Comparison of ENCODE assay signal across 10 mouse cellular contexts in the genomic region with DNA sequence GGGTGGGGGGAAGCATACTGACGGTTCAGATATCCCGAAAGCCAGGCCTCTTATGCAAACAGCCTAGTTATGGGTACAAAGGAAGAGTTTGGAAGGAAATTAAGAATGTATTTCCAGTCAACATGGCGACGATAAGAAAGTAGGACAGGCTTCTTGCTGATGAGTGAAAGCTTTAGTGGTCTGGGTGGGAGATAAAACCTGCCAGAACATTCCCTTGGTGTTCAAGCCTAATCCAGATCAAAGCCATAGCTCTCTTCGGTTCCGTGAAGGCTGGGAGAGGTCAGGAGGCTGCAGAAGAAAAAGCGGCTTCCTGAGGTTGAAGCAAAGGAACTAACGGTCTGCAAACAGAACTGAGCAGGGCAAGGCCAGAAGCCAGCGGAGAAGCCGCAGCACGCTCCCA. TPM values are rescaled to one million over a fixed set of nuclear protein-coding genes. Genes with fewer than 3 reads are reported as not detected.
DNase-seq lines count a peak whose midpoint lies in the region; ATAC-seq lines count a peak whose summit lies in the region.
"Had no signal": no experiment of that assay in that cellular context is flagged by ENCODE, and none has a peak within 500 bp of the region (broad histone marks: within the 10 kb centered on the region; RNA-seq: fewer than 3 reads in every experiment).

No protein-coding gene starts in this region.

- H3K27ac ChIP-seq in forebrain, embryonic 10.5 days = 0 out of 2 replicates have a peak overlapping the region, but pooled peaks have one; percentile 36
- no peak overlapping the region for H3K27ac ChIP-seq in forebrain, embryonic 14.5 days (ENCODE audit: low read depth, low read length)
- no peak overlapping the region for H3K27ac ChIP-seq in limb, embryonic 13.5 days

- ATAC-seq in forebrain, embryonic 14.5 days = no peak
- no peak for ATAC-seq in limb, embryonic 13.5 days (ENCODE audit: low FRiP score, low read depth)

- DNase-seq in forebrain, embryonic 10.5 days (ENCODE audit: extremely low spot score, low spot score) = no peak
- DNase-seq in forebrain, embryonic 14.5 days (ENCODE audit: low spot score) = no peak
- DNase-seq in kidney, postnatal 10 days = peak; percentile 20
- DNase-seq in kidney, postnatal 14 days = no peak
- DNase-seq in ZHBTc4 (ENCODE audit: low read depth, low spot score) = peak; percentile 26
- DNase-seq in MN1 (ENCODE audit: low spot score) = no peak
- no peak for DNase-seq in T-cell, adult 2 months (ENCODE audit: low spot score)
- DNase-seq: B cell, adult 2 months; right cerebral cortex, postnatal 25 days had no signal

- no peaks in the 10 kb centered on the region for H3K9me3 ChIP-seq in forebrain, embryonic 10.5 days
- H3K9me3 ChIP-seq in forebrain, embryonic 14.5 days (replicated peaks; ENCODE audit: control insufficient read depth, low read length) = no peaks in the 10 kb centered on the region
- no peaks in the 10 kb centered on the region for H3K9me3 ChIP-seq in limb, embryonic 13.5 days

- 0 out of 2 replicates have a peak, but pooled peaks cover 10% of the 10 kb centered on the region for H3K27me3 ChIP-seq in forebrain, embryonic 10.5 days (ENCODE audit: poor library complexity, severe bottlenecking)
- H3K27me3 ChIP-seq in forebrain, embryonic 14.5 days (replicated peaks; ENCODE audit: control insufficient read depth, insufficient read depth, low read length) = no peaks in the 10 kb centered on the region
- no peaks in the 10 kb centered on the region for H3K27me3 ChIP-seq in limb, embryonic 13.5 days

- peaks cover 19% of the 10 kb centered on the region for H3K4me1 ChIP-seq in forebrain, embryonic 10.5 days
- H3K4me1 ChIP-seq in forebrain, embryonic 14.5 days (ENCODE audit: control insufficient read depth, insufficient read depth, low read length) = no peaks in the 10 kb centered on the region
- H3K4me1 ChIP-seq in limb, embryonic 13.5 days = peaks cover 20% of the 10 kb centered on the region

- 53% methylated on average over 11 of the region's 11 CpGs for WGBS in forebrain, embryonic 10.5 days
- WGBS in forebrain, embryonic 14.5 days = 46% methylated on average over 11 of the region's 11 CpGs
- WGBS in limb, embryonic 13.5 days = 29% methylated on average over 11 of the region's 11 CpGs

- 0 out of 2 replicates have a peak overlapping the region, but pooled peaks have one; percentile 14 for H3K4me3 ChIP-seq in forebrain, embryonic 10.5 days
- H3K4me3 ChIP-seq in forebrain, embryonic 14.5 days (ENCODE audit: low read depth, low read length) = no peak overlapping the region
- no peak overlapping the region for H3K4me3 ChIP-seq in limb, embryonic 13.5 days

- H3K4me2 ChIP-seq in forebrain, embryonic 14.5 days (ENCODE audit: low read length) = no peak overlapping the region
- H3K4me2 ChIP-seq in limb, embryonic 13.5 days (replicated peaks) = peak overlapping the region; percentile 23

- H3K9ac ChIP-seq in forebrain, embryonic 14.5 days (ENCODE audit: low read length) = no peak overlapping the region
- no peak overlapping the region for H3K9ac ChIP-seq in limb, embryonic 13.5 days

- H3K36me3 ChIP-seq in forebrain, embryonic 10.5 days (replicated peaks) = no peaks in the 10 kb centered on the region
- no peaks in the 10 kb centered on the region for H3K36me3 ChIP-seq in forebrain, embryonic 14.5 days (ENCODE audit: control insufficient read depth, insufficient read depth, low read length)
- no peaks in the 10 kb centered on the region for H3K36me3 ChIP-seq in limb, embryonic 13.5 days

RNA-seq across cellular contexts. Expression of gene Gm11541, which starts 12.9 kb away (rescaled TPM):
- polyA plus RNA-seq in forebrain, embryonic 10.5 days (2016; fragmentation: Nextera tagmentation; extraction: Ambion mirVana) = not detected in 2 replicates
- not detected in 2 replicates for polyA plus RNA-seq in forebrain, embryonic 14.5 days (2014; fragmentation: Nextera tagmentation; extraction: Ambion mirVana)
- 0.11 TPM in 1 of 2 replicates, not detected in the other for polyA plus RNA-seq in limb, embryonic 13.5 days (2015; fragmentation: Nextera tagmentation; extraction: Ambion mirVana)

RNA-seq across cellular contexts. Expression of gene Cdc34b, which starts 24.3 kb away (rescaled TPM):
- polyA plus RNA-seq in forebrain, embryonic 10.5 days (2016; fragmentation: Nextera tagmentation; extraction: Ambion mirVana) = 0.20 and 0.26 TPM in 2 replicates
- polyA plus RNA-seq in forebrain, embryonic 14.5 days (2014; fragmentation: Nextera tagmentation; extraction: Ambion mirVana) = not detected in 2 replicates
- 0.17 TPM in 1 of 2 replicates, not detected in the other for polyA plus RNA-seq in limb, embryonic 13.5 days (2015; fragmentation: Nextera tagmentation; extraction: Ambion mirVana)

RNA-seq across cellular contexts. Expression of gene Xylt2, which starts 39.9 kb away (rescaled TPM):
- 14.4 and 15.2 TPM in 2 replicates for polyA plus RNA-seq in forebrain, embryonic 10.5 days (2016; fragmentation: Nextera tagmentation; extraction: Ambion mirVana)
- 6.9 and 8.2 TPM in 2 replicates for polyA plus RNA-seq in forebrain, embryonic 14.5 days (2014; fragmentation: Nextera tagmentation; extraction: Ambion mirVana)
- 21.8 and 23.5 TPM in 2 replicates for polyA plus RNA-seq in limb, embryonic 13.5 days (2015; fragmentation: Nextera tagmentation; extraction: Ambion mirVana)

Comparison
In these comparisons a context has a peak if more than half of its experiments do, and no peak if none do; other contexts are left out.
1. DNase-seq: peak in kidney, postnatal 10 days (single experiment) and ZHBTc4 (single experiment); none in forebrain, embryonic 10.5 days (single experiment), forebrain, embryonic 14.5 days (single experiment), kidney, postnatal 14 days (single experiment), MN1 (single experiment) and T-cell, adult 2 months (single experiment).